Mouse (Mus musculus): ENCODE measurements around the gene Katnal1. TPM values are rescaled to one million over a fixed set of nuclear protein-coding genes. Genes with fewer than 3 reads are reported as not detected.

Gene Katnal1
- total RNA-seq, 2 experiments from 2014 or later, result 5.9 to 9.4 TPM

- intact Hi-C loops (cut with DNase I), result loop anchor here (1.0 kb wide), 1 partner anchor 19 kb away; no protein-coding TSS in a partner anchor
- peak in 1 of 2 experiments; percentile 10 for DNase-seq
Observed at GRCm38 (mm10) chr5:148831141-148831547, 98.0 kb downstream of the Katnal1 start.

- intact Hi-C loops (cut with DNase I), result no loop called here
- no peak for DNase-seq
Observed at GRCm38 (mm10) chr5:148825732-148826131, 103.4 kb downstream of the Katnal1 start.

GRCm38 (mm10) chr5:148822772-148823171 is 106.3 kb downstream of the Katnal1 start:
- intact Hi-C loops (cut with DNase I), result no loop called here
- DNase-seq, result no peak

Other genes with a start within 250 kb of the Katnal1 start
- gene Gm42791, start 65.8 kb upstream of the Katnal1 start, total RNA-seq (2021), result 1 to 10 TPM; 4.1 to 6.0 TPM

Data from heart, postnatal 10 days (tissue).